Mouse (Mus musculus): ENCODE results near the gene Frs3.

DNA sequence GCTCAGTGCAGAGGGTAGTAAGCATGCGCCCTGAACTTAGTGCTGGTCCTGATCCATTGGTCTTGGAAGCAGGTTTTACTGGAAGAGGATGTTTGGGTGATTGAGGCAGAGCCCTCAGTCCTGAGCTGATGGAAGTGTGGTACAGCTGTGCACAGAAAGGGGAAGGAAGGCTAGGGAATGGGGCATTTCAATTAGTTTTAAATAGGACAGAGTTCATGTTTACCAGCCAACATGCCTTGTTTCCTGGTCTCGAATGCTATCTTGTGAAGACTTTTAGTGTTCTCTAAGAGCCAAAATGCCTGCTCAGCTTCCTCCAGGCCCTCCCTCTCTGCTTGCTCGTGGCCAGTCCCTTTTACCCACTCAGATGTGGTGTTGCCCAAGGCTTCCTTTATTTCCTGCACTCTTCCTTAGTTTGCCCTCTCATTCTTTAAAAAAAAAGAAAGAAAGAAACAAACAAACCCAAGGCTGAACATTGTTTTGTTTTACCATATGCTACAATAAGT, 30.0 kb upstream of the Frs3 start:
- TF ChIP-seq POLR2A (IDR thresholded peaks at IDR 0.05; ENCODE audit: low read depth, low read length) (no peak), CTCF (IDR thresholded peaks at IDR 0.05; ENCODE audit: borderline replicate concordance, insufficient read depth, low read length) (no peak)

All from embryonic fibroblast, embryonic 13.5 days (primary cell).